Mouse (Mus musculus): ENCODE measurements around the gene Gm3415.
"Not testable (repeated sequence)": the region's sequence is repeated elsewhere in the genome, so short reads cannot be mapped to it uniquely, and the experiment has no call there.

Gm3415 gene

DNA sequence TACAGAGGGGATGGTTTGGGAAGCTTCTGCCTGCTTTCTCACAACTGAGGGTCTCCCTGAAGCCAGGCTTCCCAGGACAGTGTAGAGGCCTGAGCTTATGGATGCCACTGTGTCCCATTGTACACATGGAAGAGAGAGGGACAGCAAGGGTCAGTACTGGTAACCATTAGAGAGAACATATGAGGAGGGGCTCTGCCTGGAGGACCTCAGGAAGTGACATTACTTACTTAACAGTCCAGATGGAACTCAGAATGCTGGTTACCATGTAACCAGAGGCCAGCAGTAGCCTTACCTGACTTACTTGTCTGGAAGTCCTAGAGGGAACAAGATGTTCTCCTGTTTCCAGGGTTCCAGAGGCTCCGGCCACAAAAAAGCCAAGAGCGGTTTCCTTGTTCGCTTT is at the start of gene Gm3415:
TSS of gene Gm3415 (plus strand) at position 301 of the 400 bp plus-strand sequence.
- DNase-seq (ENCODE audit: low spot score in 2 of 2), result not testable (repeated sequence)

DNA sequence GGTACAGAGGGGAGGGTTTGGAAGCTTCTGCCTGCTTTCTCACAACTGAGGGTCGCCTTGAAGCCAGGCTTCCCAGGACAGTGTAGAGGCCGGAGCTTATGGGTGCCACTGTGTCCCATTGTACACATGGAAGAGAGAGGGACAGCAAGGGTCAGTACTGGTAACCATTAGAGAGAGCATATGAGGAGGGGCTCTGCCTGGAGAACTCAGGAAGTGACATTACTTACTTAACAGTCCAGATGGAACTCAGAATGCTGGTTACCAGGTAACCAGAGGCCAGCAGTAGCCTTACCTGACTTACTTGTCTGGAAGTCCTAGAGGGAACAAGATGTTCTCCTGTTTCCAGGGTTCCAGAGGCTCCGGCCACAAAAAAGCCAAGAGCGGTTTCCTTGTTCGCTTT is 42.1 kb upstream of the Gm3415 start, which contains the start of gene Gm3402:
TSS of gene Gm3402 (plus strand) at position 301 of the 400 bp plus-strand sequence.
- not testable (repeated sequence) for DNase-seq (ENCODE audit: low spot score in 2 of 2)

DNA sequence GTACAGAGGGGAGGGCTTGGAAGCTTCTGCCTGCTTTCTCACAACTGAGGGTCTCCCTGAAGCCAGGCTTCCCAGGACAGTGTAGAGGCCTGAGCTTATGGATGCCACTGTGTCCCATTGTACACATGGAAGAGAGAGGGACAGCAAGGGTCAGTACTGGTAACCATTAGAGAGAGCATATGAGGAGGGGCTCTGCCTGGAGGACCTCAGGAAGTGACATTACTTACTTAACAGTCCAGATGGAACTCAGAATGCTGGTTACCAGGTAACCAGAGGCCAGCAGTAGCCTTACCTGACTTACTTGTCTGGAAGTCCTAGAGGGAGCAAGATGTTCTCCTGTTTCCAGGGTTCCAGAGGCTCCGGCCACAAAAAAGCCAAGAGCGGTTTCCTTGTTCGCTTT is 30.4 kb upstream of the Gm3415 start, which contains the start of gene Gm3404:
TSS of gene Gm3404 (plus strand) at position 301 of the 400 bp plus-strand sequence.
- not testable (repeated sequence) for DNase-seq (ENCODE audit: low spot score in 2 of 2)

DNA sequence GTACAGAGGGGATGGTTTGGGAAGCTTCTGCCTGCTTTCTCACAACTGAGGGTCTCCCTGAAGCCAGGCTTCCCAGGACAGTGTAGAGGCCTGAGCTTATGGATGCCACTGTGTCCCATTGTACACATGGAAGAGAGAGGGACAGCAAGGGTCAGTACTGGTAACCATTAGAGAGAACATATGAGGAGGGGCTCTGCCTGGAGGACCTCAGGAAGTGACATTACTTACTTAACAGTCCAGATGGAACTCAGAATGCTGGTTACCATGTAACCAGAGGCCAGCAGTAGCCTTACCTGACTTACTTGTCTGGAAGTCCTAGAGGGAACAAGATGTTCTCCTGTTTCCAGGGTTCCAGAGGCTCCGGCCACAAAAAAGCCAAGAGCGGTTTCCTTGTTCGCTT is 18.6 kb upstream of the Gm3415 start, which contains the start of gene Gm3409:
TSS of gene Gm3409 (plus strand) at position 301 of the 400 bp plus-strand sequence.
- DNase-seq (ENCODE audit: low spot score in 2 of 2), result not testable (repeated sequence)

DNA sequence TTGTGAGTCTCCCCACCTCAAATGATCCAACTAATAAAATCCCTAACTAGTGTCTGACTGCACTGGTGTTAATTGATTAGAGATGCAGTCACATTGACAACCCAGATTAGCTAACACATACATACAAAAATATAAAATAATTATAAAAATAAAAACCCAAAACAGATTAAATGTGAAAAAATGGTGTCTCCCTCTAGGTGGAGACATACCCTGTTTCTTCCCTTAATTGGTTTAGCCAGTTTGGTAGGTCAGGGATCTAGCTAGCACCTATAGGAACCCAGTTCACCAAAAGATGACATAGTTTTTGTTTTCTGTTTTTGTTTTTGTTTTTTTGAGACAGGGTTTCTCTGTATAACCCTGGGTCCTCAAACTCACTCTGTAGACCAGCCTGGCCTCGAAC is 8.3 kb downstream of the Gm3415 start:
- DNase-seq (ENCODE audit: low spot score in 2 of 2), result no peak

DNA sequence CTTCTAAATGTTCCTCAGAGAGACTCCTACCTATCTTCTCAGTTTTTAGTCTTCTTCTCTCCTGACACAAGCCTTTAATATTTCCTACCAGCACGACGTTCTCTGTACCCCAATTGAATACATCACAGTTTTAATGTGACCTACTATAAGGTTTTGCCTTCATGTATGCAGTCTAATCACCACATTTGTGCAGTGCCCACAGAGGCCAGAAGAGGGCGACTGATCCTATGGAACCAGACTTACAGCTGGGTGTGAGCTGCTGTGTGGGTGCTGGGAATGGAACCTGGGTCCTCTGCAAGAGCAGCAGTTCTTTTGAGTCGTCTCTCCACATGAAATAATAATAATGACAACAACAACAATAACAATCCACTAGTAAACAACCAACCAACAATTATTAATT is 11.1 kb downstream of the Gm3415 start:
- DNase-seq (ENCODE audit: low spot score in 2 of 2), result peak in 1 of 2 experiments; percentile 53

DNA sequence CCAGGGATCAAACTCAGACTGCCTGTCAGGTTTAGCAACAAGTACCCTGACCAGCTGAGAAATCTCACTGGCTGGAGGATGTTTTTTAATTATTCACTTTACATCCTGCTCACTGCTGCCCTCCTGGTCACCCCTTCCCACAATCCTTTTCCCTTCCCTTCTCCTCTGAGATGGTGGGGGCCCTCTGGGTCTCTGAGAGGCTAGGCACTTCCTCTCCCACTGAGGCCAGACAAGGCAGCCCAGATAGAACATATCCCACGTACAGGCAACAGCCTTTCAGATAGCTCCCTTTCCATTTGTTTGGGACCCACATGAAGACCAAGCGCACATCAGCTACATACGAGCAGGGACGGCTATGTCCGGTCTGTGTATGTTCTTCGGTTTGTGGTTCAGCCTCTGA is 14.2 kb downstream of the Gm3415 start:
- not testable (repeated sequence) for DNase-seq (ENCODE audit: low spot score in 2 of 2)

DNA sequence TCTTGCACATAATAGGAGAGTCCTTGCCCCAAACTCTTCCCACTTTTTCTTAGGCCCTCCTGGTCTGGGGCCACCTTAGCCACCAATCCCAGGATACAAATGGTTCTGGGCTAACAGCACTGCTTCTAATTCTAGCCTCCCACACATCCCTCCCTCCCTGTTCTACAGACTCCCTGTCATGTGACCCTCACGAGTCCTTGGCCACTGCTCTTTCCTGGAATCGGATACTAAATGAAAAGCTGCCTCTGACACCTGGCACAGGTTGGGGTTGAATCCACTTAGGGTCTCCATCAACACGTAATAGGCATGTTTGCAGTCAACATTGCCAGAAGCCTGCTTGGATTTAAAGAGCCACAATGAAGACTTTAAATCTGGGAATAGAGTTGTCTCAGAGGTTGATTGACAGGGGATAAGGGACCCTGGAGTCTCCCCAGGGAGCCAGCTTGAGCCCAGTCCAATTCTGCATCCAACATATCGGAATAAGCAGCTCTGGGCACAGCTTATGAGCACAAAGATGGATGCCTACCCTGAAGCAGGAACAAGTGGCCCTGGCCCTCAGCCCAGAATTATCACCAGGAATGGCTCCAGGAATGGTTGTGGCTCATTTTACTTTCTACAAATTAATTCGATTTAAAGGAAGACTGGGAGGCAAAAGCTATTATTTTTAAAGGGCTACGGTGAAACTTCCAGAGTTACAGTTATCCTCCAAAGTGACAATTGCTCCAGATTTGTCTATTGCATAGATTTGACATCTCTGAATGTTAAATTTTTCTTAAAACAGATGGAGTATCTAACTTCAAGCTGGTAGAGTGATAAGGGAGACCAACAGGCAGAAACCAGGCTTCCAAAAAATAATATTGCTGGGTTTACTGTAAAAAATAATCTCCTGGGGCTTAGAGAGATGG is 16.1 kb downstream of the Gm3415 start:
- not testable (repeated sequence) for DNase-seq (ENCODE audit: low spot score in 2 of 2)

DNA sequence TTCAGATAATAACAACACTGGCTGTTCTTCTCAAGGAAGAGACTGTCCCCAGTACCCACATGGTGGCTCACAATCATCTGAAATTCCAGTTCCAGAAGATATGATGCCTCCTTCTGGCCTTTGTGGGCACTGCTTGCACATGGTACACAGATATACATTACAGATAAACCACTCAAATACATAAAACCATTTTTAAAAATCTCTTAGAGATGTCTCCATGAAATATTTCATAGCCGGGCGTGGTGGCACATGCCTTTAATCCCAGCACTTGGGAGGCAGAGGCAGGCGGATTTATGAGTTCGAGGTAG is 16.8 kb downstream of the Gm3415 start:
- not testable (repeated sequence) for DNase-seq (ENCODE audit: low spot score in 2 of 2)

DNA sequence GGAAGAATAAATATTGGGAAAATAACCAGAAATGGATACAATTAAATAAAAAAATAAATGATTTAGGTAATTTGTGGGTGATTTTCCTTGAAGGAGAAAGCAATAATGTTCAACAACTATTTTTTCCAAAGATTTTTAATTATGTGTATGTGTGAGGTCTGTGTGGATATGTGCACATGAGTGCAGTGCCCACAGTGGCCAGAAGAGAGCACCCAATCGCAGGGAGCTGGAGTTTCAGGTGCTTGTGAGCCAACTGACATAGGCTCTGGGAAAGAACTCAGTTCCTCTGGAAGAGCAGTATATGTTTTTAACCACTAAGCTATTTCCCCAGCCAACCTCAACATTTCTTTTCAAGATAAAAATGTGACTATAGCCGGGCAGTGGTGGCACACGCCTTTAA is 20.7 kb downstream of the Gm3415 start:
- DNase-seq (ENCODE audit: low spot score in 2 of 2), result no peak

DNA sequence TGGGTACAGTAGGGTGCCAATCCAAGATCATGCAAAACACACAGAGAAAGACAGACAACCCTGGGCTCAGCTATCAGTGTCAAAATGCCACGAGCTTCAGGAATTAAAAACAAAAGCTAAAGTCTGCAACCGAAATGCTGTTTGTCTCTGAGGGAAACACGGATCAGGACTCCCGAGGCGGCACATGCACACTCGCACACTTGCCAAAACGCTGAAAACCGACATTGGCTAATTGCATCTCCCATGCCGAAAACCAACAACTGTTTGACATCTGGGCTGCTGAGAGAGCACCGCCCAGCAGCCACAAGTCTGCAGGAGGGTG is 28.2 kb downstream of the Gm3415 start:
- no peak for DNase-seq (ENCODE audit: low spot score in 2 of 2)

DNA sequence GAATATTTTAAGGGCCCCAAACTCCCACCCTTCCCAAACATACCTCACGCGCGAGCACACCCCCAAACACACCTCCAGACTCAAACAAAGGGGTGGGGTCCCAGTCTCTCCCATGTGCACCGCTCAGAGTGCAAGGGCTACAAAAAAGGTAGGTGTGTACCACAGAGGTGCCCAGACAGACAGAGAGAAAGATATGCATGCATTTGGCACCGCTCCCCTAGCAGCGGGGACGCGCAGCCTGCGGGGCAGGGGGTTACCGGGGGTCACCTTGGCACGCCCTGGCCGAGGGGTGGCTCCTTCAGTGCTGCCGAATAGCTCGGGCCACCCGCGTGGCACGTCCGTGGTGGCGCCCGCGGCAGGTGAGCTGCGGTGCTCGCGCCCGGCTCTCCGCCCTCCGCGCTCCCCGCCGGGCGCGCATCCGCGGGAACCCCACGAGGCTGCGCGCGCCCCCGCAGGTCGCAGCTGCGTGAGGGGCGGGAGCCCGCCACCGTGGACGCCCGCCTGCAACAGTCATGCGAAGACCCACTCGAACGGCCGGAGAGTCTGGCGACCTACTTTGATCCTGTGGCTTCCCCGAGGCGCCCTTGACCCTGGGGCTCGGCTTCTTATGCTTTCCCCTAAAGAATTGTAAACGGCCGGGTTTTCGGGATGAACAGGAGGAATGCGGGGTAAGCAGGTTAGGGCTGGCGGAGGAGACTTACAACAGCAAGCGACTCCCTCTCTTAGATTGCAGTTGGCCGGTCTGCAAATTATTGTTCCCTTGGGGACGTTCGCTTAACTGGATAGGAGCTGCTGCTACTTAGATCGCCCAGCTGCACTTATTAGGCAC is 28.8 kb downstream of the Gm3415 start, which contains the start of gene Gpr12:
TSS of gene Gpr12 (minus strand) at position 762 of the 829 bp plus-strand sequence.
- peak in 1 of 2 experiments; percentile 19 for DNase-seq (ENCODE audit: low spot score in 2 of 2)

DNA sequence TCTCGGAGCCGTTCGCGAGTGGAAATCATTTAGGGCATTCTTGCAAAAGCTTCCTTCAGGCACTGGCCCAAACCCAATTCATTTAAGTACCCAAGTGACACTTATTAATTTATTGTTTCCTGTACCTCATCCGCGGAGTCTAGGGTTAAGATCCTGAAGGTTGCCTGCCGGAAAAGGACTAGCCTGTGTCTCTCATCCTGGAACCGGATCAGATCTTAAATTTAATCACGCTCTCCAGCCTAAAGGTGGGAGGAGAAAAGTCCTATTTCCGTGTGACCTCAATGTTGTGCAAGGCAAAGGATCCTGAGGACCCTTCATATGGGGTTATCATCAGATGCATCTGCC is 29.3 kb downstream of the Gm3415 start:
- DNase-seq (ENCODE audit: low spot score in 2 of 2), result no peak

DNA sequence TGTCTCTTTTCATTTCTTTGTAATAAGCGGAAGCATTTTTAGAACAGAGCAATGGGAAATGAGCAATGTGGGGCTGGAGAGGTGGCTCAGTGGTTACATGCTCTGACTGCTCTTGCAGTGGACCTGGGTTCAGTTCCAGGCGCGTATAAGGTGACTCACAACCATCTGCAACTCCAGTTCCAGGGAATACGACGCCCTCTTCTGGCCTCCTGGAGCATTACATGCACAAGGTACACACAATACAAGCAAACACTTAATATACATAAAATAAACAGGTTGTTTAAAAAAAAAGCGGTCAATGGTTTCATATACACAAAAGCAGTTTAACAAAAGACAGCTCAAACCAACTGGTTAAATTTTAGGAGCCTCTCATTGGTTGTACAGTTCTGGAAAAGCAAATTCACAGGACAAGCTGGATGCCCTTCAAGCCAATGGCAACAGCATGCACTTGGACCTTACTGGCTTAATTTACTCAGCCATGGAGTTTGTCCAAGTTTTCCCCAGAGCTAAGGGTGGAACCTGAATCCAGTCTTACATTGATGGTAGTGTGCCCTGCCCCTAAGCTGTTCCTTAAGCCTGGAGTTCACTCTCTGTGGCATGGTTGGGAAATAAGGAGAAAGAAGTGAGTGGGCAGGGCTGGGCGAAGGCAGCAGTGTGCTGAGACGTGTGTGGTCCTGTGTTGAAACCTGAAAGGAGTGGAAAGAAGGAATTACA is 30.6 kb downstream of the Gm3415 start:
- DNase-seq (ENCODE audit: low spot score in 2 of 2), result no peak

DNA sequence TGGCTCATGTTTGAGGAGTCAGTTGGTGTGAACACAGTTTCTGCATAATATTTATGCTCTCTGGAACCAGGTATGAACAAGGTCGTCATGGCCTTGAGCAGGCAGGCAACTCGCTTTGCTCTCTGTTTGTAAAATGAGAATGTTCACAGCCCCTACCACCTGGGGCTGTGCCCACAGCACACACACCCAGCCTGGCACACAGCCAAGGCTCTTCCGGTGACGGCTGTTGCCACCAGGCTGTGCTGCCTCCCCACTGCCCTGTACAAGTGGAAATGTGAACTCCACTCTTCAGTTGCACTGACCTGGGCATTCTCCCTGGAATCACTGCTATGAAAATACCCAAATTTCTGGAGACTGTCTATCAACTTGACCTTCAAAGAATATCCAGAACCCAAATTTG is 35.1 kb downstream of the Gm3415 start:
- DNase-seq (ENCODE audit: low spot score in 2 of 2), result no peak

DNA sequence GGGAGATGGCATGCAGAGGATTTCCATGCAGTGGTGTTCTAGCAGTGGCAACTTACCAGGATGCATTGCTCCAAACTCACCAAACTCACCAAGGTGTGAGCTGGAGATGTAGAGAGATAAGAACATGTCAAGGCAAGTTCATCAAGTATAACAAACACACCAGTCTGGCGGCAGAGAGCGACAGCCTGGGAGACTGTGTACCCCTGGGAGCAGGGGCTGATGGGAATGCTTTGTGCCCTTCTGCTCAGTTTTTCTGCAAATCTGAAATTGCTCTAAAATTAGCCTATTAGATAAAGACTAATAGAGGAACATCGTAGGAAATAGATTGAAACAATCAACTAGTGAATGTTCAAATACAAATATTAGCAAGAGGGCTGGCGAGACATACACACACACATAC is 35.7 kb downstream of the Gm3415 start:
- no peak for DNase-seq (ENCODE audit: low spot score in 2 of 2)

DNA sequence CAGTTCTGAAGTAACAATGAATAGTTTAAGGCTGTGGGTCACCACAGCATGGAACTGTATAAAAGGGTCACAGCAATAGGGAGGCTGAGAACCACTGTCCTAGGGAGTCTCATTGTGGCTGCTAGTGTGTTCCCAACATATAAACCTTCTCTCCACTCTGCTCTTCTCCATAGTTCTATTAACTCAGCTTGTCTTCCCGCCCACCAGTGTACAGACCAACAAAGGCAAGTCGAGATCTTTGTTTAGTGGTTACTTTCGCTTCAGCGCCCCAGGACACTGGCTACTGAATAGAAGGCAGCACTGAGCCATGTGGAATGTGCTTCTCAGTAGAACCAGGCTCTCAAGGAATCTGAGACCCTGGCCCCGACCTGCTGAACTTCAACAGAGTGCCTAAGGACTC is 36.6 kb downstream of the Gm3415 start:
- DNase-seq (ENCODE audit: low spot score in 2 of 2), result no peak

DNA sequence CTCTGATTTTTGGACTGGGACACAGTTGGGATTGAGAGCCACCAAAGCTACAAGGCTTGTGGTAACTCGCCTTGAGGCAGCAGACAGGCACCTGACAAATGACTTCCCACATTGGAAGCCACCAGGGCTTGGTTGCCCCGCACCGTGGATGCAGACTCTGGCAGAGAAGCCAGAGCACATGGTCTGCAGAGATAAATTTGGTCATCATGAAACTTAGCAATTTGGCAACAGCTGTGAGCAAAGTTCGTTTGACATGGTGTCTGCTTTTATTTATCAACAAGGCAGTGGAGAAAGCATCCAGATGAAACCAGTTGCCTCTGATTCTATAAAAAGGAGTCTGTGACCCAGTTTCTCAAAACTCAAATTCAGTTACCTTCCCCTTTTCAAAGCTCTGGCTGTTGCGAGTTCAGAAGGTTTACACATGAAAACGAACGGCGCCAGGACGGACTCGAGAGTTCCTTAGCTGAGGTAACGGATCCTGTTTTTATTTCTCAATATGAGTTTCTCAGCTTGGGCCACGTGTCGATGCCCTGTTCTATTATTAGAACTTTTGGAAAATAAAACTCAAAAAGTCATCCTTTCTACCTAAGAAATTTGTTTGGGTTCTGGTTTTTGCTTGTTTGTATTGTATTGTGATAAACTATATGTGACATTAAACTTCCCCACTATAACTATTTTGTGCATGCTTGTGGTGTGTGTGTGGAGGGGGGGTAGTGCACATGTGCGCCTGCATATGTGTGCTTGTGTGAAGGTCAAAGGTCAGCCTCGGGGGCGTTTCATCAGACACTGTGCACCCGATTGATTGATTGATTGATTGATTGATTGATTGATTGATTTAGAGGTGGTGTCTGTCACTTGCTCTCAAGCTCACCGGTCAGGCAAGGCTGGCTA is 40.9 kb downstream of the Gm3415 start:
- DNase-seq (ENCODE audit: low spot score in 2 of 2), result no peak

DNA sequence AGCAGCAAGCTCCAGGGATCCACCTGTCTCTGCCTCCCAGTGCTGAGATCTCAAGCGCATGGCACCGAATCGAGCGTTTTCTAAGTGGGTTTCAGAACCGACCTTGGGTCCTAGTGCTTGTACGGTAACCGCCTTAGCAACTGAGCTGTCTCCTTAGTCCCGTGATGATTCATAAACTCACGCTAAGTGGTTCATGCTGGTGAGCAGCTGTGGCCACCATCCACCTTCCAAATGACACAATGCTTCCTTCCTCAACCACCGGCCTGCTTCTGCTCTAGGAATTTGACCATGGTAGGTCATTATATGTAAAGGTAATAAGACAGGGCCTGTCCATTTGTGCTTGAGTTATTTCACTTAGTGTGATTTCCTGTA is 41.6 kb downstream of the Gm3415 start:
- DNase-seq (ENCODE audit: low spot score in 2 of 2), result no peak

DNA sequence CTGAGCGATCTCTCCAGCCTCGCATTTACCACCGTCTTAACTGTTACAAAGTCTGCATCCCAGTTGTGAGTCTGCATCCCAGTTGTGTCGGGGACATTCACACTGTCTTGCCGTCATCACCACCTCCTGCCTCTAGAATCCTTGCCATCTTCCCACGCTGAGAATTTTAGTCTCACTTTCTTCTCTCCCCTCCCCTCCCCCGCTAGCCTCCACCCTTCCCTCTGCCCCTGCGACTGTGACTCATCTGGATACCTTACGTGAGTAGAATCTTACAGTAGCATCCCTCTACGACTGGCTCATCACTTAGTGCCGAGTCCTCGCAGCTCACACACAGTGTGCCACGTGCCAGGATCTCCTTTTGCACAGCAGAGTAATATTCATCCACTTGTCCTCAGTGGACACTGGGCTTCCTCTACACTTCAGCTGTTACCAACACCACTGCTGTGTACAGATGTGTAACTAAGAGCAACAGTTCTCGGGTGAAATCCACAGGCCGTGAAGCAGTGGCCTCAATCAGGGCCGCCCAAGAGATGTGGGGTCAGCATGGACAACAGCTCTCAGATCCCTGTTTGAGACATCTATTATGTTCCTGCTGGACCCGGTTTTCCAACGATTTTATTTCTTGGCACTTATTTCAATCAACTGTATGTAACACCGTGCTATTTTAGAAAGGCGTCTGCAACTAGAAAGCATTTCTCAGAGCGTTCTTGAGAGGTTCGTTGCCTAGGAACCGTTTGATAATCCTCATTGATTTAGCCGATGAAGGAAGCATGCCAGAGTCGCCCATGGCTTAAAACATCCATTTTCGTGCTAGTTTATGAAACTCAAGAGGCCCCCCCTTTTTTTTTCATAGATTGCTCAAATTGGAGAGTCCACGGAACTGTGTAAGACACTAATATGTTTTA is 42.5 kb downstream of the Gm3415 start:
- DNase-seq (ENCODE audit: low spot score in 2 of 2), result no peak

All from spleen, postnatal 10 days (tissue).